8 mouse cellular contexts compared by ENCODE assay signal in genomic region chr15:96708976-96709490, GRCm38 (mm10). TPM values are rescaled to one million over a fixed set of nuclear protein-coding genes. Genes with fewer than 3 reads are reported as not detected.
DNase-seq lines count a peak whose midpoint lies in the region; ATAC-seq and TF ChIP-seq lines count a peak whose summit lies in the region.

No protein-coding gene starts in this region.

- no peaks in the 10 kb centered on the region for H3K9me3 ChIP-seq in forebrain, postnatal 0 days (ENCODE audit: low read length)
- no peaks in the 10 kb centered on the region for H3K9me3 ChIP-seq in liver, embryonic 11.5 days (ENCODE audit: control insufficient read depth, low read length)
- H3K9me3 ChIP-seq in stomach, embryonic 15.5 days, result no peaks in the 10 kb centered on the region

- DNase-seq in kidney, adult 18-20 months, result peak; percentile 14
- no peak for DNase-seq in kidney, postnatal 14 days
- DNase-seq in adrenal gland, postnatal 36 days, result peak; percentile 22 to 45
- peak; percentile 47 for DNase-seq in forebrain, postnatal 0 days
- no peak for DNase-seq in liver, embryonic 11.5 days (ENCODE audit: low spot score)
- no peak for DNase-seq in layer of hippocampus, postnatal 36 days
- no peak for DNase-seq in spleen, postnatal 36 days (ENCODE audit: low spot score in 2 of 2)

- peak overlapping the region; percentile 64 for H3K4me3 ChIP-seq in forebrain, postnatal 0 days (ENCODE audit: low read depth, low read length)
- H3K4me3 ChIP-seq in liver, embryonic 11.5 days (ENCODE audit: low read depth, low read length), result peak overlapping the region; percentile 64
- H3K4me3 ChIP-seq in stomach, embryonic 15.5 days (replicated peaks), result peak overlapping the region; percentile 58

- TF ChIP-seq CTCF in forebrain, postnatal 0 days (IDR thresholded peaks at IDR 0.05; ENCODE audit: low read depth), result no peak

- peak overlapping the region; percentile 90 for H3K9ac ChIP-seq in forebrain, postnatal 0 days
- H3K9ac ChIP-seq in liver, embryonic 11.5 days (ENCODE audit: low read depth, low read length), result peak overlapping the region; percentile 76
- H3K9ac ChIP-seq in stomach, embryonic 15.5 days, result peak overlapping the region; percentile 21; the same call in 1 of the 2 replicates

- peak overlapping the region; percentile 99 for H3K27ac ChIP-seq in forebrain, postnatal 0 days (ENCODE audit: low read depth, low read length)
- peak overlapping the region; percentile 94 for H3K27ac ChIP-seq in liver, embryonic 11.5 days (ENCODE audit: low read depth, low read length)
- H3K27ac ChIP-seq in stomach, embryonic 15.5 days, result peak overlapping the region; percentile 88

- H3K4me2 ChIP-seq in forebrain, postnatal 0 days (ENCODE audit: low read depth), result peak overlapping the region; percentile 85
- peak overlapping the region; percentile 87 for H3K4me2 ChIP-seq in liver, embryonic 11.5 days
- peak overlapping the region; percentile 85 for H3K4me2 ChIP-seq in stomach, embryonic 15.5 days

- 27% methylated on average over 14 of the region's 14 CpGs for WGBS in forebrain, postnatal 0 days
- WGBS in liver, embryonic 11.5 days, result 26% methylated on average over 14 of the region's 14 CpGs
- WGBS in stomach, embryonic 15.5 days, result 23% methylated on average over 14 of the region's 14 CpGs

- peaks cover 6% of the 10 kb centered on the region; the same call in 1 of the 2 replicates for H3K4me1 ChIP-seq in forebrain, postnatal 0 days (ENCODE audit: insufficient read depth)
- H3K4me1 ChIP-seq in liver, embryonic 11.5 days (replicated peaks; ENCODE audit: control insufficient read depth, insufficient read depth, low read length), result peaks cover 15% of the 10 kb centered on the region
- 0 out of 2 replicates have a peak, but pooled peaks cover 3% of the 10 kb centered on the region for H3K4me1 ChIP-seq in stomach, embryonic 15.5 days

- no peaks in the 10 kb centered on the region for H3K36me3 ChIP-seq in forebrain, postnatal 0 days (ENCODE audit: insufficient read depth)
- H3K36me3 ChIP-seq in liver, embryonic 11.5 days (ENCODE audit: control insufficient read depth, insufficient read depth, low read length), result no peaks in the 10 kb centered on the region
- no peaks in the 10 kb centered on the region for H3K36me3 ChIP-seq in stomach, embryonic 15.5 days

- no peak; the same call in 1 of the 2 replicates for ATAC-seq in forebrain, postnatal 0 days
- peak; percentile 77 for ATAC-seq in liver, embryonic 11.5 days (replicated peaks; ENCODE audit: low FRiP score)
- ATAC-seq in stomach, embryonic 15.5 days (ENCODE audit: insufficient read depth, low FRiP score, low read depth), result no peak

- H3K27me3 ChIP-seq in forebrain, postnatal 0 days (ENCODE audit: insufficient read depth, low read length), result no peaks in the 10 kb centered on the region
- H3K27me3 ChIP-seq in liver, embryonic 11.5 days (replicated peaks; ENCODE audit: control insufficient read depth, insufficient read depth, low read length), result no peaks in the 10 kb centered on the region
- no peaks in the 10 kb centered on the region for H3K27me3 ChIP-seq in stomach, embryonic 15.5 days (replicated peaks)

RNA-seq across cellular contexts. Expression of gene Slc38a2, which starts 9.5 kb away (rescaled TPM):
- total RNA-seq in adrenal gland, postnatal 36 days (2021), result 100 to 1,000 TPM; 195 to 216 TPM
- total RNA-seq in forebrain, postnatal 0 days (2014; rRNA removed), result 80.9 and 107 TPM in 2 replicates
- 69.8 and 78.4 TPM in 2 replicates for polyA plus RNA-seq in forebrain, postnatal 0 days (2015; fragmentation: Nextera tagmentation; extraction: Ambion mirVana)
- 111 and 116 TPM in 2 replicates for polyA plus RNA-seq in liver, embryonic 11.5 days (2014; fragmentation: Nextera tagmentation; extraction: Ambion mirVana)
- polyA plus RNA-seq in stomach, embryonic 15.5 days (2015; fragmentation: Nextera tagmentation; extraction: Ambion mirVana), result 104 and 107 TPM in 2 replicates
- total RNA-seq in layer of hippocampus, postnatal 36 days (2021), result 10 to 100 TPM; 80.4 to 90.3 TPM

Comparison
In these comparisons a context has a peak if more than half of its experiments do, and no peak if none do; other contexts are left out.
1. DNase-seq: peak in kidney, adult 18-20 months (single experiment), adrenal gland, postnatal 36 days (2 of 2) and forebrain, postnatal 0 days (single experiment); none in kidney, postnatal 14 days (single experiment), liver, embryonic 11.5 days (single experiment), layer of hippocampus, postnatal 36 days (0 of 2) and spleen, postnatal 36 days (0 of 2).
2. H3K9ac ChIP-seq: peak in every context shown above with its lines; median percentile 90 in forebrain, postnatal 0 days; 76 in liver, embryonic 11.5 days; 21 in stomach, embryonic 15.5 days.
3. Peak in every context shown above with its lines, with median percentiles within 50 percentile points of each other: H3K27ac ChIP-seq, H3K4me2 ChIP-seq and H3K4me3 ChIP-seq.